Mouse (Mus musculus) hindbrain, embryonic 12.5 days (tissue): ENCODE measurements around the gene Tbc1d7. TPM values are rescaled to one million over a fixed set of nuclear protein-coding genes. Genes with fewer than 3 reads are reported as not detected.

ENCODE experiments used
- ATAC-seq: fragments of 200-750 bp; cut with Nextera tagmentation; 2 replicates; pipeline ENCODE4 v1.8.0; 2017; ENCODE audit warnings: moderate TSS enrichment; ENCODE audit not compliant: low FRiP score
- H3K27ac ChIP-seq: fragments of 300-500 bp; sonication (generic); 2 replicates; pipeline ENCODE4 v1.5.1; 2016; ENCODE audit warnings: mild to moderate bottlenecking
- H3K27me3 ChIP-seq: fragments of 300-500 bp; sonication (generic); 2 replicates; pipeline ENCODE4 v1.6.1; 2016; ENCODE audit warnings: mild to moderate bottlenecking
- H3K36me3 ChIP-seq: fragments of 300-500 bp; sonication (generic); 2 replicates; pipeline ENCODE4 v1.6.1; 2016; ENCODE audit warnings: mild to moderate bottlenecking
- H3K4me1 ChIP-seq: fragments of 300-500 bp; sonication (generic); 2 replicates; pipeline ENCODE4 v1.6.1; 2016
- H3K4me2 ChIP-seq: fragments of 300-500 bp; sonication (generic); replicated peaks from 2 replicates; pipeline ENCODE4 v1.6.1; 2016; ENCODE audit warnings: mild to moderate bottlenecking
- H3K4me3 ChIP-seq: fragments of 300-500 bp; sonication (generic); 2 replicates; pipeline ENCODE4 v1.5.1; 2016; ENCODE audit warnings: mild to moderate bottlenecking
- H3K9ac ChIP-seq: fragments of 300-500 bp; sonication (generic); 2 replicates; pipeline ENCODE4 v1.6.1; 2016; ENCODE audit warnings: mild to moderate bottlenecking, moderate library complexity
- H3K9me3 ChIP-seq: fragments of 300-500 bp; sonication (generic); replicated peaks from 2 replicates; pipeline ENCODE4 v1.6.1; 2016; ENCODE audit warnings: mild to moderate bottlenecking
- WGBS: fragments of 180-500 bp; shearing (Covaris S2); methylation state at CpG from one replicate; pipeline ENCODE4 v1.1.7; 2016; 5-methylcytosine and 5-hydroxymethylcytosine counted together
- polyA plus RNA-seq: library from polyadenylated mRNA; unstranded; fragments of >200 nt; fragmentation: Nextera tagmentation; extraction: Ambion mirVana; gene quantifications from 2 replicates; pipeline ENCODE4 v1.2.1, GENCODE M21; 2016

Gene Tbc1d7
- polyA plus RNA-seq, 1 experiment from 2014 or later = 74.9 TPM

- Histone ChIP-seq H3K9me3 (no peaks in the 10 kb centered on the region), H3K27ac (no peak overlapping the region), H3K4me1 (peaks cover 26% of the 10 kb centered on the region), H3K36me3 (no peaks in the 10 kb centered on the region), H3K9ac (no peak overlapping the region), H3K4me2 (no peak overlapping the region), H3K27me3 (no peaks in the 10 kb centered on the region), H3K4me3 (no peak overlapping the region)
- WGBS = 51% methylated on average over 17 of the region's 17 CpGs
- ATAC-seq = no peak
Observed at GRCm38 (mm10) chr13:43123895-43124682, 47.2 kb downstream of the Tbc1d7 start.

- no peak for ATAC-seq
Observed at GRCm38 (mm10) chr13:43122306-43123070, 48.8 kb downstream of the Tbc1d7 start.

GRCm38 (mm10) chr13:43113141-43113540, 58.2 kb downstream of the Tbc1d7 start:
- no peak for ATAC-seq
- Histone ChIP-seq H3K9me3 (no peaks in the 10 kb centered on the region), H3K4me3 (no peak overlapping the region), H3K4me2 (no peak overlapping the region), H3K4me1 (no peaks in the 10 kb centered on the region), H3K27me3 (no peaks in the 10 kb centered on the region), H3K9ac (no peak overlapping the region), H3K36me3 (no peaks in the 10 kb centered on the region), H3K27ac (no peak overlapping the region)
- WGBS = 99% methylated on average over 3 of the region's 3 CpGs

More at GRCm38 (mm10) chr13:43122306-43123070, 48.8 kb downstream of the Tbc1d7 start:
- Histone ChIP-seq H3K36me3 (no peaks in the 10 kb centered on the region), H3K4me2 (no peak overlapping the region), H3K9ac (no peak overlapping the region), H3K4me3 (no peak overlapping the region), H3K27me3 (no peaks in the 10 kb centered on the region), H3K4me1 (peaks cover 26% of the 10 kb centered on the region), H3K27ac (no peak overlapping the region), H3K9me3 (no peaks in the 10 kb centered on the region)
- 58% methylated on average over 16 of the region's 16 CpGs for WGBS

GRCm38 (mm10) chr13:43112707-43113106, 58.6 kb downstream of the Tbc1d7 start:
- Histone ChIP-seq H3K27me3 (no peaks in the 10 kb centered on the region), H3K27ac (no peak overlapping the region), H3K36me3 (no peaks in the 10 kb centered on the region), H3K9me3 (no peaks in the 10 kb centered on the region), H3K4me1 (no peaks in the 10 kb centered on the region), H3K9ac (no peak overlapping the region), H3K4me2 (no peak overlapping the region), H3K4me3 (no peak overlapping the region)
- WGBS = 78% methylated on average over 3 of the region's 3 CpGs
- ATAC-seq = no peak

GRCm38 (mm10) chr13:43112280-43112679, 59.0 kb downstream of the Tbc1d7 start:
- Histone ChIP-seq H3K27ac (no peak overlapping the region), H3K36me3 (no peaks in the 10 kb centered on the region), H3K4me1 (no peaks in the 10 kb centered on the region), H3K27me3 (no peaks in the 10 kb centered on the region), H3K4me3 (no peak overlapping the region), H3K9ac (no peak overlapping the region), H3K4me2 (no peak overlapping the region), H3K9me3 (no peaks in the 10 kb centered on the region)
- whole genome bisulfite sequencing = 71% methylated on average over 7 of the region's 7 CpGs
- no peak for ATAC-seq

- no peaks in the 10 kb centered on the region for H3K36me3 ChIP-seq
- 96% methylated on average over 9 of the region's 9 CpGs for WGBS
- ATAC-seq = no peak
- H3K4me2 ChIP-seq = no peak overlapping the region
- H3K9me3 ChIP-seq = 0 out of 2 replicates have a peak, but pooled peaks cover 6% of the 10 kb centered on the region
- H3K9ac ChIP-seq = no peak overlapping the region
- no peak overlapping the region for H3K27ac ChIP-seq
- no peaks in the 10 kb centered on the region for H3K4me1 ChIP-seq
- H3K4me3 ChIP-seq = no peak overlapping the region
- H3K27me3 ChIP-seq = no peaks in the 10 kb centered on the region
Observed at GRCm38 (mm10) chr13:43104496-43104895, 66.8 kb downstream of the Tbc1d7 start.

- Histone ChIP-seq H3K4me3 (no peak overlapping the region), H3K9ac (no peak overlapping the region), H3K4me1 (no peaks in the 10 kb centered on the region), H3K27ac (no peak overlapping the region), H3K9me3 (0 out of 2 replicates have a peak, but pooled peaks cover 6% of the 10 kb centered on the region), H3K36me3 (no peaks in the 10 kb centered on the region), H3K27me3 (no peaks in the 10 kb centered on the region), H3K4me2 (no peak overlapping the region)
- no peak for ATAC-seq
- WGBS = 85% methylated on average over 7 of the region's 7 CpGs
Observed at GRCm38 (mm10) chr13:43102943-43103342, 68.4 kb downstream of the Tbc1d7 start.

Other genes starting within 250 kb of the Tbc1d7 start
- 1.2 and 1.6 TPM in 2 replicates for gene Gfod1, start 132.7 kb upstream of the Tbc1d7 start, polyA plus RNA-seq
- 33.8 and 35.9 TPM in 2 replicates for gene Sirt5, start 194.0 kb upstream of the Tbc1d7 start, polyA plus RNA-seq
- gene Nol7, start 226.9 kb upstream of the Tbc1d7 start, polyA plus RNA-seq = 171 and 174 TPM in 2 replicates